Mouse (Mus musculus): ENCODE results near the gene Olfr157.

Olfr157 gene

GRCm38 (mm10) chr4:43840101-43840500, at the start of gene Olfr157:
Gene Olfr157, minus strand, starts transcription at chr4:43840201.
- no peak for DNase-seq

- no peak for DNase-seq
Observed at GRCm38 (mm10) chr4:43884196-43884595, 44.2 kb upstream of the Olfr157 start.

- no peak for DNase-seq
Observed at GRCm38 (mm10) chr4:43879566-43879965, 39.6 kb upstream of the Olfr157 start.

GRCm38 (mm10) chr4:43878121-43878776, 38.2 kb upstream of the Olfr157 start:
- no peak for DNase-seq

- no peak for DNase-seq
Observed at GRCm38 (mm10) chr4:43877230-43877629, 37.2 kb upstream of the Olfr157 start.

GRCm38 (mm10) chr4:43875919-43876411, 36.0 kb upstream of the Olfr157 start:
- DNase-seq = peak; percentile 27 to 39

GRCm38 (mm10) chr4:43875160-43875918, 35.3 kb upstream of the Olfr157 start, which contains the start of gene Reck:
Gene Reck, plus strand, starts transcription at chr4:43875530.
- DNase-seq = peak; percentile 79 to 85

- no peak for DNase-seq
Observed at GRCm38 (mm10) chr4:43874501-43874900, 34.5 kb upstream of the Olfr157 start.

GRCm38 (mm10) chr4:43869821-43870220, 29.8 kb upstream of the Olfr157 start:
- DNase-seq = no peak

- DNase-seq = no peak
Observed at GRCm38 (mm10) chr4:43863298-43863697, 23.3 kb upstream of the Olfr157 start.

GRCm38 (mm10) chr4:43860744-43861519, 20.9 kb upstream of the Olfr157 start:
- peak; percentile 63 to 72 for DNase-seq

- no peak for DNase-seq
Observed at GRCm38 (mm10) chr4:43859886-43860285, 19.9 kb upstream of the Olfr157 start.

- no peak for DNase-seq
Observed at GRCm38 (mm10) chr4:43854101-43854500, 14.1 kb upstream of the Olfr157 start.

GRCm38 (mm10) chr4:43851265-43851664, 11.3 kb upstream of the Olfr157 start, which contains the start of gene Olfr155:
Gene Olfr155, plus strand, starts transcription at chr4:43851565.
- no peak for DNase-seq

- DNase-seq = no peak
Observed at GRCm38 (mm10) chr4:43838326-43838725, 1.7 kb downstream of the Olfr157 start.

- no peak for DNase-seq
Observed at GRCm38 (mm10) chr4:43834749-43835148, 5.3 kb downstream of the Olfr157 start.

GRCm38 (mm10) chr4:43833752-43834151, 6.2 kb downstream of the Olfr157 start:
- DNase-seq = no peak

GRCm38 (mm10) chr4:43832031-43832430, 8.0 kb downstream of the Olfr157 start:
- DNase-seq = no peak

GRCm38 (mm10) chr4:43828806-43829205, 11.2 kb downstream of the Olfr157 start:
- DNase-seq = no peak

- DNase-seq = no peak
Observed at GRCm38 (mm10) chr4:43823845-43824337, 16.1 kb downstream of the Olfr157 start, which contains the start of gene Olfr156. Gene Olfr156, minus strand, starts transcription at chr4:43823895.

- DNase-seq = no peak
Observed at GRCm38 (mm10) chr4:43822896-43823550, 17.0 kb downstream of the Olfr157 start.

GRCm38 (mm10) chr4:43798936-43799335, 41.1 kb downstream of the Olfr157 start:
- DNase-seq = no peak

All from cerebellum, postnatal 36 days (tissue).